Mouse (Mus musculus): ENCODE data around the gene Epb42. TPM values are rescaled to one million over a fixed set of nuclear protein-coding genes. Genes with fewer than 3 reads are reported as not detected.
"Not testable (repeated sequence)": the region's sequence is repeated elsewhere in the genome, so short reads cannot be mapped to it uniquely, and the experiment has no call there.

The Epb42 gene
- polyA plus RNA-seq, 1 experiment from 2014 or later, result 3.6 TPM

DNA sequence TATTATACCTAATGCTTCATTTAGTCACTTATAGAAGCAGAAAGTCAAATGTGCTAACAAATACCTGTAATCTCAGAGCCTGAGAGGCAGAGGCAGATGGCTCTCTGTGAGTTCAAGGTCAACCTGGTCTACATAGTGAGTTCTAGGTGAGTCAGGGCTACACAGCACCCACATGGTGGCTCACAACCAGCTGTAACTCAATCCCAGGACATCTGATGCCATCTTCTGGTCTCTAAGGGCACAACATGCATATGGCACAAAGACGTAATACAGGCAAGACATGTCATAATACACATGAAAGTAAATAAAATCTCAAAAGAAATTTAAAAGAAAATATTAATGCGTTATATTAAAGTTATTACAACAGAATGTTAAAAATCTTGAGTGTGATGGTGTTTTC, 33.3 kb downstream of the Epb42 start:
- no peaks in the 10 kb centered on the region for H3K27me3 ChIP-seq (ENCODE audit: control insufficient read depth, insufficient read depth, low read length)
- ATAC-seq (ENCODE audit: insufficient read depth, low FRiP score, low TSS enrichment) (no peak), DNase-seq (ENCODE audit: low spot score) (no peak)
- H3K4me3 ChIP-seq (ENCODE audit: low read depth, low read length), result no peak overlapping the region
- no peak overlapping the region for H3K27ac ChIP-seq (ENCODE audit: low read depth, low read length)
- no peak overlapping the region for H3K9ac ChIP-seq (ENCODE audit: low read length)
- H3K4me2 ChIP-seq (ENCODE audit: low read depth), result no peak overlapping the region
- no peaks in the 10 kb centered on the region for H3K36me3 ChIP-seq (ENCODE audit: control insufficient read depth, insufficient read depth, low read length)
- H3K9me3 ChIP-seq (ENCODE audit: control insufficient read depth, low read length), result no peaks in the 10 kb centered on the region
- WGBS, result 66% methylated on average over 2 of the region's 2 CpGs
- H3K4me1 ChIP-seq (ENCODE audit: control insufficient read depth, insufficient read depth, low read length), result no peaks in the 10 kb centered on the region

DNA sequence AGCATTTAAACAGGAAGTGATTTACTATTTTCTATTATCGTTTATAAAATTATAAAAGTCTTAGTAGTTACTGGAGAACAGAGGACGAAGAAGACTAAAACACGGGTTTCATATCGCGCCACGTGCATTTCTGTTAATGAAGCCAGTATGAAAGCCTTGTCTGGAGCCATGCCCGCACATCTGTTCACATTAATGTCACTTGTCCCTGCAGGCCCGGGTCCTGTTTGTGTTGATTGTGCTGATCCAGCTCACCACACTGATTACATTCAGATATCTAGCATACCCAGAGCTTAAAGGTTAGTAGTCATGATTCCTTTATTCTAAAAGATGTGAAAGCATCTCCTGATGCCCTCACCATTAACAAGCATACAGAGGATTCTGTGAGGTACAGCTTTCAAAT, 38.0 kb downstream of the Epb42 start:
- Histone ChIP-seq H3K4me3 (ENCODE audit: low read depth, low read length) (no peak overlapping the region), H3K4me2 (ENCODE audit: low read depth) (no peak overlapping the region), H3K9me3 (ENCODE audit: control insufficient read depth, low read length) (no peaks in the 10 kb centered on the region), H3K4me1 (ENCODE audit: control insufficient read depth, insufficient read depth, low read length) (no peaks in the 10 kb centered on the region), H3K27me3 (ENCODE audit: control insufficient read depth, insufficient read depth, low read length) (no peaks in the 10 kb centered on the region), H3K36me3 (ENCODE audit: control insufficient read depth, insufficient read depth, low read length) (no peaks in the 10 kb centered on the region), H3K9ac (ENCODE audit: low read length) (no peak overlapping the region), H3K27ac (ENCODE audit: low read depth, low read length) (no peak overlapping the region)
- ATAC-seq (ENCODE audit: insufficient read depth, low FRiP score, low TSS enrichment), result no peak
- 90% methylated on average over 8 of the region's 8 CpGs for WGBS
- no peak for DNase-seq (ENCODE audit: low spot score)

GRCm38 (mm10) chr2:120996607-120997006, 40.3 kb downstream of the Epb42 start:
- not testable (repeated sequence) for ATAC-seq (ENCODE audit: insufficient read depth, low FRiP score, low TSS enrichment); DNase-seq (ENCODE audit: low spot score)
- WGBS, result 80% methylated on average over 1 of the region's 1 CpGs

GRCm38 (mm10) chr2:120991196-120991595, 45.7 kb downstream of the Epb42 start:
- ATAC-seq (ENCODE audit: insufficient read depth, low FRiP score, low TSS enrichment) (no peak), DNase-seq (ENCODE audit: low spot score) (no peak)
- WGBS, result 73% methylated on average over 4 of the region's 4 CpGs
- Histone ChIP-seq H3K36me3 (ENCODE audit: control insufficient read depth, insufficient read depth, low read length) (no peaks in the 10 kb centered on the region), H3K4me2 (ENCODE audit: low read depth) (no peak overlapping the region), H3K4me1 (ENCODE audit: control insufficient read depth, insufficient read depth, low read length) (no peaks in the 10 kb centered on the region), H3K4me3 (ENCODE audit: low read depth, low read length) (no peak overlapping the region), H3K27me3 (ENCODE audit: control insufficient read depth, insufficient read depth, low read length) (no peaks in the 10 kb centered on the region), H3K9me3 (ENCODE audit: control insufficient read depth, low read length) (no peaks in the 10 kb centered on the region), H3K9ac (ENCODE audit: low read length) (no peak overlapping the region), H3K27ac (ENCODE audit: low read depth, low read length) (no peak overlapping the region)

More at GRCm38 (mm10) chr2:120996607-120997006, 40.3 kb downstream of the Epb42 start:
- not testable (repeated sequence) for H3K4me3 ChIP-seq (ENCODE audit: low read depth, low read length); H3K27me3 ChIP-seq (ENCODE audit: control insufficient read depth, insufficient read depth, low read length); H3K4me1 ChIP-seq (ENCODE audit: control insufficient read depth, insufficient read depth, low read length); H3K27ac ChIP-seq (ENCODE audit: low read depth, low read length); H3K9ac ChIP-seq (ENCODE audit: low read length); H3K36me3 ChIP-seq (ENCODE audit: control insufficient read depth, insufficient read depth, low read length); H3K9me3 ChIP-seq (ENCODE audit: control insufficient read depth, low read length); H3K4me2 ChIP-seq (ENCODE audit: low read depth)

DNA sequence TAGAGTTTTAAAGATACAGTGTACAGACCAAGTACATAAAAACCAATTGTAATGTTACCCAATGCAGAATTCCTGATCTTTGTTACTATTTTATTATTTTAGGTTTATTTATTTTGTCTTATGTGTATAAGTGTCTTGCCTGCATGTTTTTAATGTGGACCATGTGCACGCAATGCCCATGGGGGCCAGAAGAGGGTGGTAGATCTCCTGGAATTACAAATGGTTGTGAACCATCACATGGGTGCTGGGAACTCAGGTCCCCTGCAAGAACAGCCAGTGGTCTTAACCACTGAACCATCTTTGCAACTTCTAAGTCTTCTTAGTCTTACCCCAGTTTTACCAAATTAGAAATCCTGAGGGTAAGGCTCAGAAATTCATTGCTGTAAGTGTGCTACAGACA, 51.6 kb downstream of the Epb42 start:
- Histone ChIP-seq H3K4me1 (ENCODE audit: control insufficient read depth, insufficient read depth, low read length) (no peaks in the 10 kb centered on the region), H3K9ac (ENCODE audit: low read length) (no peak overlapping the region), H3K4me2 (ENCODE audit: low read depth) (no peak overlapping the region), H3K27ac (ENCODE audit: low read depth, low read length) (no peak overlapping the region), H3K9me3 (ENCODE audit: control insufficient read depth, low read length) (no peaks in the 10 kb centered on the region), H3K36me3 (ENCODE audit: control insufficient read depth, insufficient read depth, low read length) (no peaks in the 10 kb centered on the region), H3K27me3 (ENCODE audit: control insufficient read depth, insufficient read depth, low read length) (no peaks in the 10 kb centered on the region), H3K4me3 (ENCODE audit: low read depth, low read length) (no peak overlapping the region)
- no peak for ATAC-seq (ENCODE audit: insufficient read depth, low FRiP score, low TSS enrichment)
- no peak for DNase-seq (ENCODE audit: low spot score)
- WGBS, result 94% methylated on average over 1 of the region's 1 CpGs

GRCm38 (mm10) chr2:120983611-120984010, 53.3 kb downstream of the Epb42 start:
- Histone ChIP-seq H3K27me3 (ENCODE audit: control insufficient read depth, insufficient read depth, low read length) (no peaks in the 10 kb centered on the region), H3K9me3 (ENCODE audit: control insufficient read depth, low read length) (no peaks in the 10 kb centered on the region), H3K36me3 (ENCODE audit: control insufficient read depth, insufficient read depth, low read length) (no peaks in the 10 kb centered on the region), H3K4me1 (ENCODE audit: control insufficient read depth, insufficient read depth, low read length) (no peaks in the 10 kb centered on the region), H3K4me3 (ENCODE audit: low read depth, low read length) (no peak overlapping the region), H3K9ac (ENCODE audit: low read length) (no peak overlapping the region), H3K4me2 (ENCODE audit: low read depth) (no peak overlapping the region), H3K27ac (ENCODE audit: low read depth, low read length) (no peak overlapping the region)
- DNase-seq (ENCODE audit: low spot score) (no peak), ATAC-seq (ENCODE audit: insufficient read depth, low FRiP score, low TSS enrichment) (no peak)
- WGBS, result 12% methylated on average over 2 of the region's 2 CpGs

DNA sequence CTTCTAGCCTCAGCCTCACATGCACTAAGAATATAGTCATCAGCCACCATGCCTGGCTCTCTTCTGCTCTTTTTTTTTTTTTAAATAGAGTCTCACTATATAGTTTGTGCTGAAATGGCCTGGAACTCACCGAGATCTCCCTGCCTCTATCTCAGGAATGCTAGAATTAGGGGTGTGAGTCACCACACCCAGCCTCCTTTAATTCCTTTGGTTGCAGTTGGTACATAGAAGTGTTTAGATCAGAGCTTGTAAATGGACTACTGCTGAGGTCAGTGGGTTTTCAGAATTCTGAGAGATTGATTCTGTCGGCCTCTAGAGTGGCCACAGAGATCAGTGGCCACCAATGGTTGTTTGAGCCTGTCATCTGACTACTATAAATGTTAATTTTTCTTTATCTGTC, 56.0 kb downstream of the Epb42 start:
- ATAC-seq (ENCODE audit: insufficient read depth, low FRiP score, low TSS enrichment), result no peak

GRCm38 (mm10) chr2:120979819-120980218, 57.1 kb downstream of the Epb42 start:
- Histone ChIP-seq H3K36me3 (ENCODE audit: control insufficient read depth, insufficient read depth, low read length) (no peaks in the 10 kb centered on the region), H3K4me3 (ENCODE audit: low read depth, low read length) (no peak overlapping the region), H3K27ac (ENCODE audit: low read depth, low read length) (no peak overlapping the region), H3K4me2 (ENCODE audit: low read depth) (no peak overlapping the region), H3K9me3 (ENCODE audit: control insufficient read depth, low read length) (no peaks in the 10 kb centered on the region), H3K27me3 (ENCODE audit: control insufficient read depth, insufficient read depth, low read length) (no peaks in the 10 kb centered on the region), H3K9ac (ENCODE audit: low read length) (no peak overlapping the region), H3K4me1 (ENCODE audit: control insufficient read depth, insufficient read depth, low read length) (no peaks in the 10 kb centered on the region)
- ATAC-seq (ENCODE audit: insufficient read depth, low FRiP score, low TSS enrichment) (no peak), DNase-seq (ENCODE audit: low spot score) (no peak)
- WGBS, result 97% methylated on average over 1 of the region's 1 CpGs

More for the DNA sequence above, 56.0 kb downstream of the Epb42 start:
- no peaks in the 10 kb centered on the region for H3K9me3 ChIP-seq (ENCODE audit: control insufficient read depth, low read length)
- no peak overlapping the region for H3K4me2 ChIP-seq (ENCODE audit: low read depth)
- no peak overlapping the region for H3K9ac ChIP-seq (ENCODE audit: low read length)
- H3K36me3 ChIP-seq (ENCODE audit: control insufficient read depth, insufficient read depth, low read length), result no peaks in the 10 kb centered on the region
- H3K4me1 ChIP-seq (ENCODE audit: control insufficient read depth, insufficient read depth, low read length), result no peaks in the 10 kb centered on the region
- 70% methylated on average over 2 of the region's 2 CpGs for WGBS
- no peak overlapping the region for H3K4me3 ChIP-seq (ENCODE audit: low read depth, low read length)
- no peaks in the 10 kb centered on the region for H3K27me3 ChIP-seq (ENCODE audit: control insufficient read depth, insufficient read depth, low read length)
- no peak for DNase-seq (ENCODE audit: low spot score)
- H3K27ac ChIP-seq (ENCODE audit: low read depth, low read length), result no peak overlapping the region

- Histone ChIP-seq H3K4me3 (ENCODE audit: low read depth, low read length) (no peak overlapping the region), H3K4me1 (ENCODE audit: control insufficient read depth, insufficient read depth, low read length) (no peaks in the 10 kb centered on the region), H3K36me3 (ENCODE audit: control insufficient read depth, insufficient read depth, low read length) (no peaks in the 10 kb centered on the region), H3K9ac (ENCODE audit: low read length) (no peak overlapping the region), H3K9me3 (ENCODE audit: control insufficient read depth, low read length) (no peaks in the 10 kb centered on the region), H3K4me2 (ENCODE audit: low read depth) (no peak overlapping the region), H3K27me3 (ENCODE audit: control insufficient read depth, insufficient read depth, low read length) (no peaks in the 10 kb centered on the region), H3K27ac (ENCODE audit: low read depth, low read length) (no peak overlapping the region)
- ATAC-seq (ENCODE audit: insufficient read depth, low FRiP score, low TSS enrichment) (no peak), DNase-seq (ENCODE audit: low spot score) (no peak)
- WGBS, result 76% methylated on average over 2 of the region's 2 CpGs
These were observed 58.2 kb downstream of the Epb42 start for GRCm38 (mm10) chr2:120978693-120979037.
